Mouse (Mus musculus) heart, adult 2 months (tissue): ENCODE measurements around the gene Ttc25.

Experiments used
- CTCF ChIP-seq: fragments of 200-600 bp; IDR thresholded peaks from 2 replicates; pipeline ENCODE4 v1.8.1; 2022; ENCODE audit warnings: antibody characterized with exemption, mild to moderate bottlenecking, moderate library complexity
- EP300 ChIP-seq: fragments of 200-500 bp; IDR thresholded peaks from 2 replicates; pipeline ENCODE4 v1.6.1; 2011; ENCODE audit warnings: low read depth, low read length, control low read depth; ENCODE audit not compliant: insufficient read depth
- POLR2A ChIP-seq: fragments of 200-500 bp; IDR thresholded peaks from 2 replicates; pipeline ENCODE4 v1.6.1; 2011; ENCODE audit warnings: mild to moderate bottlenecking, low read depth, low read length, control low read depth; ENCODE audit not compliant: insufficient read depth

GRCm38 (mm10) chr11:100527458-100528374 lies 17.7 kb upstream of the Ttc25 start, which contains the start of gene Acly:
- TF ChIP-seq CTCF = no peak
- TF ChIP-seq POLR2A = peak; percentile 92
- TF ChIP-seq EP300 = no peak
